Mouse (Mus musculus): ENCODE data around the gene Sept11. TPM values are rescaled to one million over a fixed set of nuclear protein-coding genes. Genes with fewer than 3 reads are reported as not detected.

The Sept11 gene
- polyA plus RNA-seq, 1 experiment from 2014 or later: 261 TPM

- no peak overlapping the region for H3K4me2 ChIP-seq (ENCODE audit: low read depth, low read length)
- H3K27ac ChIP-seq (replicated peaks; ENCODE audit: low read depth, low read length): no peak overlapping the region
- H3K4me1 ChIP-seq (ENCODE audit: control insufficient read depth, insufficient read depth, low read length): no peaks in the 10 kb centered on the region; the same call in none of the 2 replicates
- no peak for DNase-seq (ENCODE audit: low spot score)
- 56% methylated on average over 10 of the region's 10 CpGs for WGBS
- H3K27me3 ChIP-seq (ENCODE audit: control insufficient read depth, insufficient read depth, low read length): no peaks in the 10 kb centered on the region
- no peak overlapping the region for H3K4me3 ChIP-seq (ENCODE audit: low read depth, low read length)
- no peak overlapping the region for H3K9ac ChIP-seq (replicated peaks; ENCODE audit: low read length)
- ATAC-seq (replicated peaks; ENCODE audit: insufficient number of reproducible peaks, low FRiP score, low TSS enrichment, low read depth): no peak
- no peaks in the 10 kb centered on the region; the same call in 1 of the 2 replicates for H3K36me3 ChIP-seq (replicated peaks; ENCODE audit: control insufficient read depth, insufficient read depth, low read depth, low read length)
- H3K9me3 ChIP-seq (replicated peaks; ENCODE audit: control insufficient read depth, low read length): no peaks in the 10 kb centered on the region
Measured at GRCm38 (mm10) chr5:93135368-93136107, 42.3 kb downstream of the Sept11 start.

GRCm38 (mm10) chr5:93136956-93137586, 43.8 kb downstream of the Sept11 start:
- peaks cover 2% of the 10 kb centered on the region; the same call in 1 of the 2 replicates for H3K36me3 ChIP-seq (replicated peaks; ENCODE audit: control insufficient read depth, insufficient read depth, low read depth, low read length)
- no peaks in the 10 kb centered on the region for H3K9me3 ChIP-seq (replicated peaks; ENCODE audit: control insufficient read depth, low read length)
- DNase-seq (ENCODE audit: low spot score): no peak
- no peak overlapping the region for H3K9ac ChIP-seq (replicated peaks; ENCODE audit: low read length)
- H3K4me1 ChIP-seq (ENCODE audit: control insufficient read depth, insufficient read depth, low read length): no peaks in the 10 kb centered on the region; the same call in 1 of the 2 replicates
- H3K4me3 ChIP-seq (ENCODE audit: low read depth, low read length): no peak overlapping the region
- ATAC-seq (replicated peaks; ENCODE audit: insufficient number of reproducible peaks, low FRiP score, low TSS enrichment, low read depth): no peak
- no peaks in the 10 kb centered on the region for H3K27me3 ChIP-seq (ENCODE audit: control insufficient read depth, insufficient read depth, low read length)
- H3K27ac ChIP-seq (replicated peaks; ENCODE audit: low read depth, low read length): no peak overlapping the region
- 77% methylated on average over 5 of the region's 5 CpGs for WGBS
- H3K4me2 ChIP-seq (ENCODE audit: low read depth, low read length): no peak overlapping the region

- ATAC-seq (replicated peaks; ENCODE audit: insufficient number of reproducible peaks, low FRiP score, low TSS enrichment, low read depth): no peak
- H3K36me3 ChIP-seq (replicated peaks; ENCODE audit: control insufficient read depth, insufficient read depth, low read depth, low read length): peaks cover 2% of the 10 kb centered on the region; the same call in 1 of the 2 replicates
- WGBS: 91% methylated on average over 9 of the region's 9 CpGs
Measured at GRCm38 (mm10) chr5:93139350-93139749, 46.1 kb downstream of the Sept11 start.

GRCm38 (mm10) chr5:93140747-93141146, 47.5 kb downstream of the Sept11 start:
- WGBS: 84% methylated on average over 5 of the region's 5 CpGs
- no peaks in the 10 kb centered on the region for H3K27me3 ChIP-seq (ENCODE audit: control insufficient read depth, insufficient read depth, low read length)
- no peaks in the 10 kb centered on the region for H3K9me3 ChIP-seq (replicated peaks; ENCODE audit: control insufficient read depth, low read length)
- H3K27ac ChIP-seq (replicated peaks; ENCODE audit: low read depth, low read length): no peak overlapping the region
- ATAC-seq (replicated peaks; ENCODE audit: insufficient number of reproducible peaks, low FRiP score, low TSS enrichment, low read depth) (no peak), DNase-seq (ENCODE audit: low spot score) (no peak)
- H3K9ac ChIP-seq (replicated peaks; ENCODE audit: low read length): no peak overlapping the region
- no peak overlapping the region for H3K4me3 ChIP-seq (ENCODE audit: low read depth, low read length)
- no peaks in the 10 kb centered on the region for H3K4me1 ChIP-seq (ENCODE audit: control insufficient read depth, insufficient read depth, low read length)
- H3K36me3 ChIP-seq (replicated peaks; ENCODE audit: control insufficient read depth, insufficient read depth, low read depth, low read length): peaks cover 2% of the 10 kb centered on the region; the same call in 1 of the 2 replicates
- H3K4me2 ChIP-seq (ENCODE audit: low read depth, low read length): no peak overlapping the region

More at GRCm38 (mm10) chr5:93139350-93139749, 46.1 kb downstream of the Sept11 start:
- Histone ChIP-seq H3K9ac (replicated peaks; ENCODE audit: low read length) (no peak overlapping the region), H3K4me2 (ENCODE audit: low read depth, low read length) (no peak overlapping the region), H3K4me3 (ENCODE audit: low read depth, low read length) (no peak overlapping the region), H3K4me1 (ENCODE audit: control insufficient read depth, insufficient read depth, low read length) (no peaks in the 10 kb centered on the region), H3K27me3 (ENCODE audit: control insufficient read depth, insufficient read depth, low read length) (no peaks in the 10 kb centered on the region), H3K9me3 (replicated peaks; ENCODE audit: control insufficient read depth, low read length) (no peaks in the 10 kb centered on the region), H3K27ac (replicated peaks; ENCODE audit: low read depth, low read length) (no peak overlapping the region)
- no peak for DNase-seq (ENCODE audit: low spot score)

- Histone ChIP-seq H3K4me1 (ENCODE audit: control insufficient read depth, insufficient read depth, low read length) (no peaks in the 10 kb centered on the region), H3K4me2 (ENCODE audit: low read depth, low read length) (no peak overlapping the region), H3K4me3 (ENCODE audit: low read depth, low read length) (no peak overlapping the region), H3K36me3 (replicated peaks; ENCODE audit: control insufficient read depth, insufficient read depth, low read depth, low read length) (peaks cover 2% of the 10 kb centered on the region; the same call in 1 of the 2 replicates), H3K27ac (replicated peaks; ENCODE audit: low read depth, low read length) (no peak overlapping the region), H3K9ac (replicated peaks; ENCODE audit: low read length) (no peak overlapping the region), H3K27me3 (ENCODE audit: control insufficient read depth, insufficient read depth, low read length) (no peaks in the 10 kb centered on the region), H3K9me3 (replicated peaks; ENCODE audit: control insufficient read depth, low read length) (no peaks in the 10 kb centered on the region)
- 60% methylated on average over 12 of the region's 12 CpGs for WGBS
- no peak for ATAC-seq (replicated peaks; ENCODE audit: insufficient number of reproducible peaks, low FRiP score, low TSS enrichment, low read depth)
- no peak for DNase-seq (ENCODE audit: low spot score)
Measured at GRCm38 (mm10) chr5:93143360-93144091, 50.3 kb downstream of the Sept11 start.

GRCm38 (mm10) chr5:93144874-93145273, 51.6 kb downstream of the Sept11 start:
- Histone ChIP-seq H3K27me3 (ENCODE audit: control insufficient read depth, insufficient read depth, low read length) (no peaks in the 10 kb centered on the region), H3K27ac (replicated peaks; ENCODE audit: low read depth, low read length) (no peak overlapping the region), H3K9me3 (replicated peaks; ENCODE audit: control insufficient read depth, low read length) (no peaks in the 10 kb centered on the region), H3K4me1 (ENCODE audit: control insufficient read depth, insufficient read depth, low read length) (no peaks in the 10 kb centered on the region), H3K9ac (replicated peaks; ENCODE audit: low read length) (no peak overlapping the region), H3K4me3 (ENCODE audit: low read depth, low read length) (no peak overlapping the region), H3K4me2 (ENCODE audit: low read depth, low read length) (no peak overlapping the region), H3K36me3 (replicated peaks; ENCODE audit: control insufficient read depth, insufficient read depth, low read depth, low read length) (peaks cover 2% of the 10 kb centered on the region; the same call in 1 of the 2 replicates)
- WGBS: 29% methylated on average over 5 of the region's 5 CpGs
- ATAC-seq (replicated peaks; ENCODE audit: insufficient number of reproducible peaks, low FRiP score, low TSS enrichment, low read depth) (no peak), DNase-seq (ENCODE audit: low spot score) (no peak)

- no peak overlapping the region for H3K9ac ChIP-seq (replicated peaks; ENCODE audit: low read length)
- no peak for ATAC-seq (replicated peaks; ENCODE audit: insufficient number of reproducible peaks, low FRiP score, low TSS enrichment, low read depth)
- H3K27me3 ChIP-seq (ENCODE audit: control insufficient read depth, insufficient read depth, low read length): no peaks in the 10 kb centered on the region
- WGBS: 89% methylated on average over 6 of the region's 6 CpGs
- no peaks in the 10 kb centered on the region for H3K4me1 ChIP-seq (ENCODE audit: control insufficient read depth, insufficient read depth, low read length)
- no peak overlapping the region for H3K4me3 ChIP-seq (ENCODE audit: low read depth, low read length)
- DNase-seq (ENCODE audit: low spot score): no peak
- no peak overlapping the region for H3K27ac ChIP-seq (replicated peaks; ENCODE audit: low read depth, low read length)
- H3K4me2 ChIP-seq (ENCODE audit: low read depth, low read length): no peak overlapping the region
- H3K9me3 ChIP-seq (replicated peaks; ENCODE audit: control insufficient read depth, low read length): no peaks in the 10 kb centered on the region
- 0 out of 2 replicates have a peak, but pooled peaks cover 2% of the 10 kb centered on the region for H3K36me3 ChIP-seq (replicated peaks; ENCODE audit: control insufficient read depth, insufficient read depth, low read depth, low read length)
Measured at GRCm38 (mm10) chr5:93145504-93145903, 52.3 kb downstream of the Sept11 start.

Data from embryonic facial prominence, embryonic 11.5 days (tissue).